Comparison of ENCODE assay signal across 18 mouse cellular contexts in genomic region chr15:12368357-12368756, GRCm38 (mm10). TPM values are rescaled to one million over a fixed set of nuclear protein-coding genes. Genes with fewer than 3 reads are reported as not detected.
DNase-seq lines count a peak whose midpoint lies in the region; ATAC-seq and TF ChIP-seq lines count a peak whose summit lies in the region.
"Had no signal": no experiment of that assay in that cellular context is flagged by ENCODE, and none has a peak within 500 bp of the region (broad histone marks: within the 10 kb centered on the region; RNA-seq: fewer than 3 reads in every experiment).

No protein-coding gene starts in this region.

- DNase-seq in heart, adult 2 months = no peak
- DNase-seq in heart, postnatal 10 days = no peak
- DNase-seq in hindbrain, embryonic 14.5 days (ENCODE audit: low spot score) = no peak
- DNase-seq in ovary, adult 18-20 months (ENCODE audit: low spot score) = no peak
- no peak for DNase-seq in spleen, adult 18-20 months
- DNase-seq: cerebellum, adult 11-12 months; cerebellum, postnatal 25 days; layer of hippocampus, postnatal 36 days; thymus, adult 18-20 months had no signal

- TF ChIP-seq EP300 in heart, adult 2 months (IDR thresholded peaks at IDR 0.05; ENCODE audit: insufficient read depth, low read depth, low read length) = no peak

- no peak for ATAC-seq in hindbrain, embryonic 14.5 days (ENCODE audit: low FRiP score)
- no peak for ATAC-seq in hindbrain, embryonic 13.5 days (ENCODE audit: low FRiP score)
- no peak for ATAC-seq in intestine, postnatal 0 days
- ATAC-seq in stomach, embryonic 15.5 days (ENCODE audit: insufficient read depth, low FRiP score, low read depth) = no peak

- H3K27ac ChIP-seq in heart, adult 2 months = peak overlapping the region; percentile 29; the same call in 1 of the 2 replicates
- H3K27ac ChIP-seq in hindbrain, embryonic 14.5 days = 0 out of 2 replicates have a peak overlapping the region, but pooled peaks have one; percentile 14
- no peak overlapping the region for H3K27ac ChIP-seq in hindbrain, embryonic 13.5 days
- 0 out of 2 replicates have a peak overlapping the region, but pooled peaks have one; percentile 62 for H3K27ac ChIP-seq in intestine, postnatal 0 days (ENCODE audit: low read depth, low read length)
- peak overlapping the region; percentile 58; the same call in 1 of the 2 replicates for H3K27ac ChIP-seq in stomach, embryonic 15.5 days
- H3K27ac ChIP-seq: forebrain, embryonic 12.5 days; kidney, embryonic 15.5 days; neural tube, embryonic 15.5 days had no signal

- no peaks in the 10 kb centered on the region for H3K9me3 ChIP-seq in hindbrain, embryonic 14.5 days (ENCODE audit: control insufficient read depth, low read length)
- H3K9me3 ChIP-seq in hindbrain, embryonic 13.5 days = no peaks in the 10 kb centered on the region
- H3K9me3 ChIP-seq in intestine, postnatal 0 days (ENCODE audit: control insufficient read depth) = no peaks in the 10 kb centered on the region
- H3K9me3 ChIP-seq in stomach, embryonic 15.5 days = no peaks in the 10 kb centered on the region
- H3K9me3 ChIP-seq: forebrain, embryonic 12.5 days; kidney, embryonic 15.5 days; neural tube, embryonic 15.5 days had no signal

- 83% methylated on average over 11 of the region's 11 CpGs for WGBS in heart, adult 2 months
- 51% methylated on average over 11 of the region's 11 CpGs for WGBS in hindbrain, embryonic 14.5 days
- 64% methylated on average over 11 of the region's 11 CpGs for WGBS in hindbrain, embryonic 13.5 days
- 82% methylated on average over 11 of the region's 11 CpGs for WGBS in intestine, postnatal 0 days
- WGBS in stomach, embryonic 15.5 days = 87% methylated on average over 11 of the region's 11 CpGs

- peaks cover 10% of the 10 kb centered on the region for H3K4me1 ChIP-seq in heart, adult 2 months (ENCODE audit: control insufficient read depth, insufficient read depth, low read length)
- peaks cover 25% of the 10 kb centered on the region for H3K4me1 ChIP-seq in hindbrain, embryonic 14.5 days (replicated peaks; ENCODE audit: control insufficient read depth, insufficient read depth, low read length)
- H3K4me1 ChIP-seq in hindbrain, embryonic 13.5 days (replicated peaks) = peaks cover 41% of the 10 kb centered on the region
- no peaks in the 10 kb centered on the region; the same call in 1 of the 2 replicates for H3K4me1 ChIP-seq in intestine, postnatal 0 days (replicated peaks; ENCODE audit: control insufficient read depth, insufficient read depth, low read length)
- peaks cover 3% of the 10 kb centered on the region for H3K4me1 ChIP-seq in stomach, embryonic 15.5 days

- no peak overlapping the region for H3K4me3 ChIP-seq in heart, adult 2 months
- no peak overlapping the region for H3K4me3 ChIP-seq in hindbrain, embryonic 14.5 days (replicated peaks; ENCODE audit: low read length)
- H3K4me3 ChIP-seq in hindbrain, embryonic 13.5 days = no peak overlapping the region
- no peak overlapping the region for H3K4me3 ChIP-seq in intestine, postnatal 0 days (ENCODE audit: low read depth, low read length)
- no peak overlapping the region for H3K4me3 ChIP-seq in stomach, embryonic 15.5 days (replicated peaks)
- H3K4me3 ChIP-seq: forebrain, embryonic 12.5 days; kidney, embryonic 15.5 days; neural tube, embryonic 15.5 days had no signal

- intact Hi-C loops in heart, adult 2 months (cut with DNase I) = no loop called here
- intact Hi-C loops in heart, postnatal 10 days (cut with DNase I) = loop anchor here (2.0 kb wide), 1 partner anchor 426 kb away; no protein-coding TSS in a partner anchor

- no peak overlapping the region for H3K4me2 ChIP-seq in hindbrain, embryonic 14.5 days (replicated peaks)
- H3K4me2 ChIP-seq in hindbrain, embryonic 13.5 days = no peak overlapping the region
- no peak overlapping the region for H3K4me2 ChIP-seq in intestine, postnatal 0 days (replicated peaks; ENCODE audit: low read depth)
- no peak overlapping the region for H3K4me2 ChIP-seq in stomach, embryonic 15.5 days
- H3K4me2 ChIP-seq: forebrain, embryonic 12.5 days; kidney, embryonic 15.5 days; neural tube, embryonic 15.5 days had no signal

- peaks cover 5% of the 10 kb centered on the region for H3K36me3 ChIP-seq in heart, adult 2 months (ENCODE audit: control insufficient read depth, insufficient read depth, low read length)
- no peaks in the 10 kb centered on the region for H3K36me3 ChIP-seq in hindbrain, embryonic 14.5 days (replicated peaks; ENCODE audit: control insufficient read depth, insufficient read depth)
- H3K36me3 ChIP-seq in hindbrain, embryonic 13.5 days = no peaks in the 10 kb centered on the region
- peaks cover 42% of the 10 kb centered on the region for H3K36me3 ChIP-seq in intestine, postnatal 0 days (ENCODE audit: control insufficient read depth, insufficient read depth)
- peaks cover 10% of the 10 kb centered on the region; the same call in 1 of the 2 replicates for H3K36me3 ChIP-seq in stomach, embryonic 15.5 days
- H3K36me3 ChIP-seq: forebrain, embryonic 12.5 days; neural tube, embryonic 15.5 days had no signal

- H3K9ac ChIP-seq in heart, adult 2 months (ENCODE audit: low read depth, low read length) = no peak overlapping the region
- H3K9ac ChIP-seq in hindbrain, embryonic 14.5 days = no peak overlapping the region
- no peak overlapping the region for H3K9ac ChIP-seq in hindbrain, embryonic 13.5 days
- H3K9ac ChIP-seq in intestine, postnatal 0 days (ENCODE audit: low read depth, low read length) = no peak overlapping the region
- H3K9ac ChIP-seq in stomach, embryonic 15.5 days = no peak overlapping the region
- H3K9ac ChIP-seq: forebrain, embryonic 12.5 days; kidney, embryonic 15.5 days; neural tube, embryonic 15.5 days had no signal

- no peak for TF ChIP-seq CTCF in heart, adult 2 months (IDR thresholded peaks at IDR 0.05)
- no peak for TF ChIP-seq CTCF in intestine, postnatal 0 days (IDR thresholded peaks at IDR 0.05; ENCODE audit: low read depth)

- H3K27me3 ChIP-seq in heart, adult 2 months (ENCODE audit: control insufficient read depth, insufficient read depth, low read length) = no peaks in the 10 kb centered on the region
- H3K27me3 ChIP-seq in hindbrain, embryonic 14.5 days (ENCODE audit: control insufficient read depth, insufficient read depth, low read length) = no peaks in the 10 kb centered on the region
- H3K27me3 ChIP-seq in hindbrain, embryonic 13.5 days = peaks cover 9% of the 10 kb centered on the region; the same call in 1 of the 2 replicates
- no peaks in the 10 kb centered on the region for H3K27me3 ChIP-seq in intestine, postnatal 0 days (replicated peaks; ENCODE audit: control insufficient read depth, insufficient read depth, low read length)
- H3K27me3 ChIP-seq in stomach, embryonic 15.5 days (replicated peaks) = no peaks in the 10 kb centered on the region
- H3K27me3 ChIP-seq: CH12.LX; kidney, embryonic 15.5 days; neural tube, embryonic 15.5 days had no signal

- no peak for TF ChIP-seq POLR2A in heart, adult 2 months (IDR thresholded peaks at IDR 0.05; ENCODE audit: insufficient read depth, low read depth, low read length)

- H3K79me2 ChIP-seq in heart, adult 2 months (replicated peaks; ENCODE audit: control insufficient read depth, insufficient read depth, low read length) = no peaks in the 10 kb centered on the region

RNA-seq across cellular contexts. Expression of gene 1810049J17Rik, which starts 46.7 kb away (rescaled TPM):
- total RNA-seq in heart, adult 2 months (2021) = not detected
- not detected in 2 replicates for polyA plus RNA-seq in heart, adult 2 months (2012; rRNA removed)
- under 1 TPM in 1 of 2 experiments, not detected in 1; 0.65 TPM for total RNA-seq in heart, postnatal 10 days (2021)
- polyA plus RNA-seq in hindbrain, embryonic 14.5 days (2014; fragmentation: Nextera tagmentation; extraction: Ambion mirVana) = 1.8 and 2.0 TPM in 2 replicates
- not detected in 2 replicates for polyA plus RNA-seq in hindbrain, embryonic 13.5 days (2015; fragmentation: Nextera tagmentation; extraction: Ambion mirVana)
- 6.5 and 6.9 TPM in 2 replicates for polyA plus RNA-seq in intestine, postnatal 0 days (2015; fragmentation: Nextera tagmentation; extraction: Ambion mirVana)
- 0.39 TPM in 1 of 2 replicates, not detected in the other for polyA plus RNA-seq in stomach, embryonic 15.5 days (2015; fragmentation: Nextera tagmentation; extraction: Ambion mirVana)
- total RNA-seq: liver, adult 2 months had no signal
- polyA plus RNA-seq: brain, embryonic 14.5 days; forebrain, embryonic 12.5 days; kidney, embryonic 15.5 days; liver, adult 2 months; neural tube, embryonic 15.5 days had no signal

RNA-seq across cellular contexts. Expression of gene Golph3, which starts 47.1 kb away (rescaled TPM):
- total RNA-seq in heart, adult 2 months (2021) = 10 to 100 TPM; 84.4 to 88.3 TPM
- 48.5 and 89.4 TPM in 2 replicates for polyA plus RNA-seq in heart, adult 2 months (2012; rRNA removed)
- 10 to 100 TPM; 87.3 to 98.4 TPM for total RNA-seq in heart, postnatal 10 days (2021)
- polyA plus RNA-seq in hindbrain, embryonic 14.5 days (2014; fragmentation: Nextera tagmentation; extraction: Ambion mirVana) = 96.9 and 112 TPM in 2 replicates
- 67.1 and 75.1 TPM in 2 replicates for polyA plus RNA-seq in hindbrain, embryonic 13.5 days (2015; fragmentation: Nextera tagmentation; extraction: Ambion mirVana)
- polyA plus RNA-seq in intestine, postnatal 0 days (2015; fragmentation: Nextera tagmentation; extraction: Ambion mirVana) = 67.9 and 70.0 TPM in 2 replicates
- polyA plus RNA-seq in stomach, embryonic 15.5 days (2015; fragmentation: Nextera tagmentation; extraction: Ambion mirVana) = 91.3 and 91.4 TPM in 2 replicates
